Mouse (Mus musculus) liver, adult 2 months (tissue): ENCODE data around the gene Calr3.

Source experiments
- CTCF ChIP-seq: fragments of 200-500 bp; IDR thresholded peaks from 2 replicates; pipeline ENCODE4 v1.5.1; 2011; ENCODE audit warnings: low read depth, low read length, control low read depth
- POLR2A ChIP-seq: fragments of 200-500 bp; IDR thresholded peaks from 2 replicates; pipeline ENCODE4 v1.6.1; 2011; ENCODE audit warnings: low read length, control low read depth; ENCODE audit not compliant: insufficient read depth; ENCODE audit errors: extremely low read depth

DNA sequence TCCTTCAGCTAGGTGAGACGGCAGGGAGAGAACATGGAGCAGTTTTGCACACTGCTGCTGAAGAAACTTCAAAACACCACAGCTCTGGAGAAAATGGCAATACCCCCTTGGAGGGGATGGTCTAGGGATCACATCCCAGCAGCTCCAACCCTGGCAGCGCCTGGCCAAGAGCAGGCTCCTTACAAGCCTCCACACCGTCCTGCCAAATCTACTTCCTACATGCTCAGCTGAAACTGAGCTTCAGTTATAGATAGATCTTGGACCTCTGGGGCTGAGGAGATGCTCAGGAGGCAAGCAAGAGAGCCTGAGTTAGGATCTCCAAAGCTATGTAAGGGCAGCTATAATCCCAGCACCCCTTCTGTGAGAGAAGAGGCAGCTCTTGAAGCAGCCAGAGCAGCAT lies 40.7 kb downstream of the Calr3 start:
- TF ChIP-seq CTCF (no peak), POLR2A (no peak)
